Mouse (Mus musculus) layer of hippocampus, postnatal 10 days (tissue): ENCODE results near the gene Ces2c. TPM values are rescaled to one million over a fixed set of nuclear protein-coding genes. Genes with fewer than 3 reads are reported as not detected.
"Not testable (repeated sequence)": the region's sequence is repeated elsewhere in the genome, so short reads cannot be mapped to it uniquely, and the experiment has no call there.

ENCODE experiments used
- DNase-seq, 2 experiments: peaks; one replicate each; pipeline ENCODE4 v3.0.0; 2021; ENCODE audit warnings: low spot score in 2 of 2
- long read RNA-seq: library from polyadenylated mRNA; stranded (forward); transcript quantifications from one replicate; pipeline ENCODE4 v2.0.0, GENCODE M21; 2023
- total RNA-seq, 2 experiments: library from RNA; stranded (reverse); gene quantifications; 2 replicates each; pipeline ENCODE4 v1.2.3; 2021

Gene Ces2c
- not detected for total RNA-seq
- long read RNA-seq: 0 reads

- no peak for DNase-seq
Measured at GRCm38 (mm10) chr8:104846831-104847230, at the start of gene Ces2c. TSS of gene Ces2c (plus strand) at chr8:104847068.

- no peak for DNase-seq
Measured at GRCm38 (mm10) chr8:104799385-104799784, 47.5 kb upstream of the Ces2c start.

GRCm38 (mm10) chr8:104806127-104806526 lies 40.7 kb upstream of the Ces2c start:
- DNase-seq: no peak

GRCm38 (mm10) chr8:104808542-104809413 lies 38.1 kb upstream of the Ces2c start:
- no peak for DNase-seq

- no peak for DNase-seq
Measured at GRCm38 (mm10) chr8:104809436-104809835, 37.4 kb upstream of the Ces2c start.

GRCm38 (mm10) chr8:104826912-104827311 lies 20.0 kb upstream of the Ces2c start:
- no peak for DNase-seq

GRCm38 (mm10) chr8:104828221-104828620 lies 18.6 kb upstream of the Ces2c start:
- DNase-seq: no peak

GRCm38 (mm10) chr8:104831440-104831839 lies 15.4 kb upstream of the Ces2c start, which contains the start of gene Ces2b:
TSS of gene Ces2b (plus strand) at chr8:104831572.
- DNase-seq: no peak

- no peak for DNase-seq
Measured at GRCm38 (mm10) chr8:104841360-104842078, 5.3 kb upstream of the Ces2c start.

- no peak for DNase-seq
Measured at GRCm38 (mm10) chr8:104847741-104848462, 1.0 kb downstream of the Ces2c start.

GRCm38 (mm10) chr8:104866844-104867531 lies 20.1 kb downstream of the Ces2c start:
- DNase-seq: not testable (repeated sequence)

GRCm38 (mm10) chr8:104868876-104869275 lies 22.0 kb downstream of the Ces2c start:
- not testable (repeated sequence) for DNase-seq

GRCm38 (mm10) chr8:104886223-104886926 lies 39.5 kb downstream of the Ces2c start:
- not testable (repeated sequence) for DNase-seq

GRCm38 (mm10) chr8:104901746-104902145 lies 54.9 kb downstream of the Ces2c start:
- no peak for DNase-seq

Other genes with a start within 250 kb of the Ces2c start
- not detected for gene Cdh16, start 222.7 kb upstream of the Ces2c start, total RNA-seq
- gene Rrad, start 215.7 kb upstream of the Ces2c start, total RNA-seq: 1 to 10 TPM; 2.0 to 2.5 TPM
- gene Ciao2b, start 205.1 kb upstream of the Ces2c start, total RNA-seq: 10 to 100 TPM; 26.0 to 29.8 TPM
- gene Ces2a, start 113.1 kb upstream of the Ces2c start, total RNA-seq: not detected
- under 1 TPM; 0.31 to 0.53 TPM for gene Ces2b, start 15.5 kb upstream of the Ces2c start, total RNA-seq
- gene Ces2e, start 79.2 kb downstream of the Ces2c start, total RNA-seq: under 1 TPM in 1 of 2 experiments, not detected in 1; 0.16 TPM
- gene Ces2f, start 100.3 kb downstream of the Ces2c start, total RNA-seq: not detected
- under 1 TPM; 0.16 to 0.21 TPM for gene Ces2g, start 114.7 kb downstream of the Ces2c start, total RNA-seq
- gene Ces2h, start 153.8 kb downstream of the Ces2c start, total RNA-seq: not detected
- not detected for gene Ces3a, start 201.5 kb downstream of the Ces2c start, total RNA-seq
- not detected for gene Ces3b, start 236.7 kb downstream of the Ces2c start, total RNA-seq